In genomic region chr9:113970041-113970440, GRCm38 (mm10) we compare ENCODE assay signal across 10 mouse cellular contexts. TPM values are rescaled to one million over a fixed set of nuclear protein-coding genes. Genes with fewer than 3 reads are reported as not detected.
DNase-seq lines count a peak whose midpoint lies in the region; ATAC-seq and TF ChIP-seq lines count a peak whose summit lies in the region.
"Had no signal": no experiment of that assay in that cellular context is flagged by ENCODE, and none has a peak within 500 bp of the region (broad histone marks: within the 10 kb centered on the region; RNA-seq: fewer than 3 reads in every experiment).

No protein-coding gene starts in this region.

- ATAC-seq in heart, postnatal 0 days (ENCODE audit: insufficient read depth, low read depth): no peak
- ATAC-seq in liver, embryonic 12.5 days: peak; percentile 40
- ATAC-seq in stomach, embryonic 15.5 days (ENCODE audit: insufficient read depth, low FRiP score, low read depth): peak; percentile 41; the same call in 1 of the 2 replicates

- no peaks in the 10 kb centered on the region for H3K9me3 ChIP-seq in heart, postnatal 0 days (replicated peaks; ENCODE audit: control insufficient read depth, low read length)
- H3K9me3 ChIP-seq in liver, embryonic 12.5 days (replicated peaks): no peaks in the 10 kb centered on the region
- H3K9me3 ChIP-seq in stomach, embryonic 15.5 days: no peaks in the 10 kb centered on the region

- H3K4me1 ChIP-seq in heart, postnatal 0 days (ENCODE audit: control insufficient read depth, insufficient read depth): no peaks in the 10 kb centered on the region
- peaks cover 64% of the 10 kb centered on the region for H3K4me1 ChIP-seq in liver, embryonic 12.5 days
- no peaks in the 10 kb centered on the region for H3K4me1 ChIP-seq in stomach, embryonic 15.5 days

- TF ChIP-seq CTCF in heart, postnatal 0 days (IDR thresholded peaks at IDR 0.05; ENCODE audit: low read depth): 0 out of 2 replicates have a peak, but pooled peaks have one; percentile 3

- no peak overlapping the region for H3K4me2 ChIP-seq in heart, postnatal 0 days (ENCODE audit: low read depth, low read length)
- peak overlapping the region; percentile 75 for H3K4me2 ChIP-seq in liver, embryonic 12.5 days
- no peak overlapping the region for H3K4me2 ChIP-seq in stomach, embryonic 15.5 days

- peaks cover 90% of the 10 kb centered on the region for H3K36me3 ChIP-seq in heart, postnatal 0 days (replicated peaks; ENCODE audit: control insufficient read depth, insufficient read depth, low read length)
- peaks cover 95% of the 10 kb centered on the region for H3K36me3 ChIP-seq in liver, embryonic 12.5 days
- H3K36me3 ChIP-seq in stomach, embryonic 15.5 days: peaks cover 47% of the 10 kb centered on the region

- H3K27ac ChIP-seq in heart, postnatal 0 days (ENCODE audit: low read depth): no peak overlapping the region
- peak overlapping the region; percentile 99 for H3K27ac ChIP-seq in liver, embryonic 12.5 days
- no peak overlapping the region for H3K27ac ChIP-seq in stomach, embryonic 15.5 days

- H3K4me3 ChIP-seq in heart, postnatal 0 days (ENCODE audit: low read depth, low read length): no peak overlapping the region
- peak overlapping the region; percentile 66 for H3K4me3 ChIP-seq in liver, embryonic 12.5 days
- no peak overlapping the region for H3K4me3 ChIP-seq in stomach, embryonic 15.5 days (replicated peaks)

- DNase-seq in heart, postnatal 0 days (ENCODE audit: low spot score): no peak
- no peak for DNase-seq in heart, postnatal 10 days
- DNase-seq in spleen, adult 12 weeks (ENCODE audit: low spot score): peak; percentile 44
- no peak for DNase-seq in spleen, adult 18-20 months
- DNase-seq in layer of hippocampus, adult 9-10 months (ENCODE audit: low spot score): no peak
- DNase-seq in gastrocnemius, postnatal 36 days: no peak
- DNase-seq: lung, postnatal 14 days; thymus, postnatal 25 days had no signal

- no peak for TF ChIP-seq EP300 in heart, postnatal 0 days (IDR thresholded peaks at IDR 0.05; ENCODE audit: low read depth)

- no peaks in the 10 kb centered on the region for H3K27me3 ChIP-seq in heart, postnatal 0 days (ENCODE audit: control insufficient read depth, insufficient read depth, low read length)
- H3K27me3 ChIP-seq in liver, embryonic 12.5 days (replicated peaks): no peaks in the 10 kb centered on the region
- no peaks in the 10 kb centered on the region for H3K27me3 ChIP-seq in stomach, embryonic 15.5 days (replicated peaks)

- H3K9ac ChIP-seq in heart, postnatal 0 days (replicated peaks; ENCODE audit: low read depth, low read length): no peak overlapping the region
- H3K9ac ChIP-seq in liver, embryonic 12.5 days: peak overlapping the region; percentile 80
- H3K9ac ChIP-seq in stomach, embryonic 15.5 days: no peak overlapping the region

- WGBS in heart, postnatal 0 days: 87% methylated on average over 14 of the region's 14 CpGs
- 67% methylated on average over 14 of the region's 14 CpGs for WGBS in liver, embryonic 12.5 days (ENCODE audit: insufficient replicate concordance)
- 84% methylated on average over 14 of the region's 14 CpGs for WGBS in stomach, embryonic 15.5 days

- intact Hi-C loops in heart, postnatal 10 days (cut with DNase I): no loop called here
- intact Hi-C loops in gastrocnemius, postnatal 36 days (cut with DNase I): no loop called here

RNA-seq across cellular contexts. Expression of gene Ubp1, which starts 39.3 kb away (rescaled TPM):
- total RNA-seq in heart, postnatal 0 days (2014; rRNA removed; ENCODE audit: low replicate concordance): 30.8 and 46.9 TPM in 2 replicates
- polyA plus RNA-seq in heart, postnatal 0 days (2015; fragmentation: Nextera tagmentation; extraction: Ambion mirVana): 10.8 and 11.1 TPM in 2 replicates
- 10 to 100 TPM; 32.7 TPM for total RNA-seq in heart, postnatal 10 days (2021)
- 59.8 and 64.6 TPM in 2 replicates for polyA plus RNA-seq in liver, embryonic 12.5 days (2016; fragmentation: Nextera tagmentation; extraction: Ambion mirVana)
- 35.6 and 36.7 TPM in 2 replicates for polyA plus RNA-seq in stomach, embryonic 15.5 days (2015; fragmentation: Nextera tagmentation; extraction: Ambion mirVana)
- 10 to 100 TPM; 17.0 to 17.6 TPM for total RNA-seq in gastrocnemius, postnatal 36 days (2021)
